Mouse (Mus musculus) CH12.LX (cell line): ENCODE data around the gene Rnf181. TPM values are rescaled to one million over a fixed set of nuclear protein-coding genes. Genes with fewer than 3 reads are reported as not detected.

Source experiments
- DNase-seq: peaks from one replicate; pipeline ENCODE4 v3.0.0-alpha.2; 2013; ENCODE audit errors: extremely low read depth
- H3K27ac ChIP-seq: 2 replicates; pipeline ENCODE4 v1.5.1; 2012; ENCODE audit warnings: low read depth, mild to moderate bottlenecking, control low read depth, moderate library complexity; ENCODE audit not compliant: insufficient read depth
- H3K27me3 ChIP-seq: replicated peaks from 2 replicates; pipeline ENCODE3; 2012; ENCODE audit warnings: inconsistent platforms
- H3K36me3 ChIP-seq, 2 experiments: replicated peaks in 1 of 2; 2 replicates each; pipeline versions ENCODE3 to v1.6.1; 2012; ENCODE audit warnings: inconsistent platforms in 1 of 2, low read length in 1 of 2, mild to moderate bottlenecking in 1 of 2, mixed read lengths in 1 of 2, moderate library complexity in 1 of 2; ENCODE audit not compliant: control insufficient read depth in 1 of 2, insufficient read depth in 1 of 2
- H3K4me1 ChIP-seq, 2 experiments: 2 replicates each; pipeline ENCODE4 v1.6.1; 2012; ENCODE audit warnings: inconsistent platforms in 1 of 2, moderate library complexity in 1 of 2; ENCODE audit not compliant: insufficient read depth in 2 of 2, control insufficient read depth in 1 of 2
- H3K4me2 ChIP-seq: 2 replicates; pipeline ENCODE4 v1.6.1; 2012; ENCODE audit warnings: low read depth, mild to moderate bottlenecking, control low read depth; ENCODE audit not compliant: poor library complexity, insufficient read depth, severe bottlenecking
- H3K4me3 ChIP-seq, 3 experiments: fragments of 150-350 bp in 1 of 3; sonication (generic) in 1 of 3; replicated peaks in 1 of 3; 2 replicates each; pipeline versions ENCODE3 to v1.5.1; 2011 to 2012; ENCODE audit warnings: low read depth in 2 of 3, low read length in 2 of 3, mild to moderate bottlenecking in 2 of 3, moderate library complexity in 2 of 3, control low read depth in 1 of 3, improper control_type of control experiment in 1 of 3, inconsistent platforms in 1 of 3, mixed read lengths in 1 of 3; ENCODE audit not compliant: poor library complexity in 1 of 3
- H3K79me2 ChIP-seq: replicated peaks from 2 replicates; pipeline ENCODE4 v1.6.1; 2012; ENCODE audit warnings: mild to moderate bottlenecking, moderate library complexity; ENCODE audit not compliant: control insufficient read depth, poor library complexity, insufficient read depth, severe bottlenecking; ENCODE audit errors: extremely low read depth
- H3K9ac ChIP-seq: 2 replicates; pipeline ENCODE4 v1.6.1; 2012; ENCODE audit warnings: low read depth, mild to moderate bottlenecking, control low read depth, moderate library complexity; ENCODE audit not compliant: insufficient read depth
- H3K9me3 ChIP-seq: replicated peaks from 2 replicates; pipeline ENCODE3; 2012; ENCODE audit warnings: low read length, inconsistent platforms, mixed read lengths
- CTCF ChIP-seq, 2 experiments: IDR thresholded peaks in 1 of 2; conservative IDR thresholded peaks in 1 of 2; 2 replicates each; pipeline ENCODE4 v1.5.1; 2011 to 2012; ENCODE audit warnings: low read depth in 2 of 2, low read length in 2 of 2, improper control_type of control experiment in 1 of 2, inconsistent platforms in 1 of 2, mild to moderate bottlenecking in 1 of 2, moderate library complexity in 1 of 2
- HCFC1 ChIP-seq: IDR thresholded peaks from 2 replicates; pipeline ENCODE4 v1.6.1; 2012; ENCODE audit warnings: low read depth, mild to moderate bottlenecking, inconsistent platforms, low read length, improper control_type of control experiment
- IRF4 ChIP-seq: IDR thresholded peaks from 2 replicates; pipeline ENCODE4 v1.6.1; 2014; ENCODE audit warnings: low read depth, mild to moderate bottlenecking, inconsistent platforms, low read length, improper control_type of control experiment
- JUN ChIP-seq: IDR thresholded peaks from 2 replicates; pipeline ENCODE4 v1.6.1; 2011; ENCODE audit warnings: low read depth, mild to moderate bottlenecking, low read length, improper control_type of control experiment, moderate library complexity; ENCODE audit not compliant: insufficient read depth
- JUND ChIP-seq: conservative IDR thresholded peaks from 2 replicates; pipeline ENCODE4 v1.6.1; 2011; ENCODE audit warnings: low read depth, low read length, improper control_type of control experiment
- MAFK ChIP-seq: IDR thresholded peaks from 2 replicates; pipeline ENCODE4 v1.6.1; 2011; ENCODE audit warnings: low read length, improper control_type of control experiment; ENCODE audit not compliant: insufficient replicate concordance
- MAZ ChIP-seq: IDR thresholded peaks from 2 replicates; pipeline ENCODE4 v1.6.1; 2012; ENCODE audit warnings: low read depth, mild to moderate bottlenecking, inconsistent platforms, low read length, improper control_type of control experiment, moderate library complexity
- MEF2A ChIP-seq: IDR thresholded peaks from 2 replicates; pipeline ENCODE4 v1.6.1; 2014; ENCODE audit warnings: low read depth, mild to moderate bottlenecking, inconsistent platforms, low read length, improper control_type of control experiment, borderline replicate concordance
- NELFE ChIP-seq: IDR thresholded peaks from 2 replicates; pipeline ENCODE4 v1.6.1; 2011; ENCODE audit warnings: low read depth, low read length, improper control_type of control experiment
- NRF1 ChIP-seq: IDR thresholded peaks from 2 replicates; pipeline ENCODE4 v1.6.1; 2014; ENCODE audit warnings: low read depth, mild to moderate bottlenecking, inconsistent platforms, low read length, improper control_type of control experiment, moderate library complexity
- PAX5 ChIP-seq: IDR thresholded peaks from 2 replicates; pipeline ENCODE4 v1.6.1; 2012; ENCODE audit warnings: low read length, inconsistent platforms, mixed read lengths
- POLR2AphosphoS2 ChIP-seq: IDR thresholded peaks from 2 replicates; pipeline ENCODE4 v1.6.1; 2011; ENCODE audit warnings: low read depth, low read length, improper control_type of control experiment
- RAD21 ChIP-seq: IDR thresholded peaks from 2 replicates; pipeline ENCODE4 v1.6.1; 2011; ENCODE audit warnings: low read depth, mild to moderate bottlenecking, low read length, improper control_type of control experiment, moderate library complexity
- RCOR1 ChIP-seq: conservative IDR thresholded peaks from 2 replicates; pipeline ENCODE4 v1.6.1; 2012; ENCODE audit warnings: low read depth, mild to moderate bottlenecking, inconsistent platforms, low read length, improper control_type of control experiment
- SIN3A ChIP-seq: IDR thresholded peaks from 2 replicates; pipeline ENCODE4 v1.6.1; 2012; ENCODE audit warnings: low read length, improper control_type of control experiment, inconsistent platforms
- SMC3 ChIP-seq: IDR thresholded peaks from 2 replicates; pipeline ENCODE4 v1.6.1; 2011; ENCODE audit warnings: low read depth, low read length, improper control_type of control experiment
- TBP ChIP-seq: conservative IDR thresholded peaks from 2 replicates; pipeline ENCODE4 v1.6.1; 2011; ENCODE audit warnings: low read depth, low read length, improper control_type of control experiment
- UBTF ChIP-seq: IDR thresholded peaks from 2 replicates; pipeline ENCODE4 v1.6.1; 2012; ENCODE audit warnings: low read depth, mild to moderate bottlenecking, inconsistent platforms, low read length, improper control_type of control experiment, moderate library complexity
- USF2 ChIP-seq: conservative IDR thresholded peaks from 2 replicates; pipeline ENCODE4 v1.6.1; 2011; ENCODE audit warnings: low read depth, low read length, improper control_type of control experiment
- ZC3H11A ChIP-seq: IDR thresholded peaks from 2 replicates; pipeline ENCODE4 v1.6.1; 2012; ENCODE audit warnings: low read depth, mild to moderate bottlenecking, inconsistent platforms, low read length, improper control_type of control experiment
- ZMIZ1 ChIP-seq: IDR thresholded peaks from 2 replicates; pipeline ENCODE4 v1.6.1; 2012; ENCODE audit warnings: low read depth, mild to moderate bottlenecking, inconsistent platforms, low read length, improper control_type of control experiment
- dilution Hi-C: fragments of 300-500 bp; cut with MboI; formaldehyde crosslinking; loops from 2 replicates; pipeline ENCODE4 v1.14.3; 2020; ENCODE audit warnings: low sequenced_read_pairs; ENCODE audit not compliant: extremely low pct_unique_long_range_greater_than_20kb, extremely low pct_ligation_motif_present
- in situ Hi-C: fragments of 300-500 bp; cut with MboI; formaldehyde crosslinking; loops from 3 replicates; pipeline ENCODE4 v1.14.3; 2019; ENCODE audit warnings: low sequenced_read_pairs, low pct_ligation_motif_present, low pct_unique_long_range_greater_than_20kb, mixed read lengths
- polyA plus RNA-seq: library from polyadenylated mRNA; unstranded; fragments of >175 nt; gene quantifications from 2 replicates; pipeline ENCODE4 v1.2.1, GENCODE M21; 2012; ENCODE audit warnings: low read depth; ENCODE audit not compliant: insufficient read length
- total RNA-seq, 2 experiments: library from RNA; depleted of rRNA; stranded (reverse); fragments of 300-350 nt in 1 of 2; fragments of >200 nt in 1 of 2; gene quantifications; 2 replicates each; pipeline ENCODE4 v1.2.3; 2012 to 2014

Gene Rnf181
- total and polyA plus RNA-seq, 3 experiments, result 63.2 to 88.7 (median 83.2) TPM

DNA sequence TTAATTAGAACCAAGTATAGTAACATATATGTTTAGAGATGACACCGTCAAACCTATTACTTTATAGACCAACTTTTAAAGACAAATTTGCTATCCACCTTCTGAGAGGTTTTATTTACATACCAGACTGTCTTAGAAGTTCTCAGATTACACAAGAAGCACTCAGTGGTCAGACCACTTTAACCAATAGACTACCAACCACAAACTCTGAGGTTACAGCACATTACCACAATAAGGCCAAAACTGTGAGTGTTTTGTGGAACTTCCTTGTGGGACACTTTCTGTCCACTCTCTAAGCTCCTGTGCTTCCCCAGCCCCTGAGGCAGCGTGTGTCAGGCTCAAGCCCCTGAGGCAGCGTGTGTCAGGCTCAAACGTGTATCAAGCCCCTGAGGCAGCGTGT is 37.7 kb downstream of the Rnf181 start:
- dilution Hi-C loops (no loop called here), in situ Hi-C loops (no loop called here)
- Histone ChIP-seq H3K4me3 (no peak overlapping the region), H3K36me3 (peaks cover 75 to 92% of the 10 kb centered on the region in 2 experiments), H3K4me1 (0 out of 4 replicates have a peak, but pooled peaks cover 0 to 4% of the 10 kb centered on the region in 2 experiments), H3K4me2 (no peak overlapping the region), H3K9ac (no peak overlapping the region), H3K27me3 (no peaks in the 10 kb centered on the region), H3K79me2 (no peaks in the 10 kb centered on the region; the same call in 1 of the 2 replicates), H3K27ac (no peak overlapping the region), H3K9me3 (no peaks in the 10 kb centered on the region)
- no peak for DNase-seq
- no peak for TF ChIP-seq SIN3A
- TF ChIP-seq HCFC1, result no peak
- no peak for TF ChIP-seq ZMIZ1
- TF ChIP-seq RCOR1, result no peak
- TF ChIP-seq JUN, result no peak
- TF ChIP-seq SMC3, result no peak
- TF ChIP-seq MEF2A, result no peak
- no peak for TF ChIP-seq POLR2AphosphoS2
- TF ChIP-seq TBP, result no peak
- no peak for TF ChIP-seq IRF4
- TF ChIP-seq ZC3H11A, result no peak
- no peak for TF ChIP-seq UBTF
- no peak for TF ChIP-seq MAFK

DNA sequence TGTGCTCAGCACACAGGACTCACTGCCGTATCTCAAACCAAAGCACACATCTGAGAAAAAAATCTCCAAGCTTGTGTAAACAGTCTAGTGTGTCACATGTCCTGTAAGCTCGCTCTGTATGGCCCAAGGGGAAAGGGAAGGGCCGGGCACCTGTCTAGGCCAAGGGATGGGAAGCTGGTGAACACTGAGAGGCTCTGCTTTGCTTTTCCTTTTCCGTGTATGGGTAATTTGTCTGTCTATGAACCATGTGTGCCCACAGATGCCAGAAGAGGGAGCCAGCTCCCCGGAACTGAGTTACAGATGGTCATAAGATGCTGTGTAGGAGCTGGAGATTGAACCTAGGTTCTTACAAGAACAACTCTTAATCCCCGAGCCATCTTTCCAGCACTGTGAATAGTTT is 40.5 kb downstream of the Rnf181 start:
- no peak for TF ChIP-seq NELFE
- no peak for TF ChIP-seq USF2
- no peak for TF ChIP-seq PAX5
- TF ChIP-seq MAZ, result no peak
- peak; percentile 31 for TF ChIP-seq RAD21
- no peak for TF ChIP-seq JUND
- TF ChIP-seq SMC3, result peak; percentile 25
- no peak for TF ChIP-seq NRF1
- TF ChIP-seq CTCF (conservative IDR thresholded peaks at IDR 0.05 in 1 of 2, IDR thresholded peaks at IDR 0.05 in 1 of 2; ENCODE audit: low read depth in 2 of 2, low read length in 2 of 2), result peak in 1 of 2 experiments; percentile 57; a peak in 2 of 4 replicates
- Histone ChIP-seq H3K4me2 (no peak overlapping the region), H3K36me3 (peaks cover 75 to 90% of the 10 kb centered on the region in 2 experiments), H3K4me1 (no peaks in the 10 kb centered on the region), H3K9ac (no peak overlapping the region), H3K79me2 (no peaks in the 10 kb centered on the region; the same call in 1 of the 2 replicates), H3K27ac (no peak overlapping the region), H3K9me3 (no peaks in the 10 kb centered on the region), H3K27me3 (no peaks in the 10 kb centered on the region), H3K4me3 (no peak overlapping the region)
- dilution Hi-C loops (no loop called here), in situ Hi-C loops (no loop called here)
- DNase-seq, result no peak
